Mouse (Mus musculus): ENCODE measurements around the gene Taf1c. TPM values are rescaled to one million over a fixed set of nuclear protein-coding genes. Genes with fewer than 3 reads are reported as not detected.

The Taf1c gene
- not detected for polyA plus RNA-seq (2014; fragmentation: Illumina TruSeq; extraction: RNeasy Lipid Tissue Mini Kit (QIAGEN cat#74804))

GRCm38 (mm10) chr8:119604996-119605395, at the start of gene Taf1c:
Gene Taf1c (minus strand): TSS chr8:119605222.

GRCm38 (mm10) chr8:119635378-119635777, 30.4 kb upstream of the Taf1c start, which contains the start of gene Kcng4:
Gene Kcng4 (minus strand): TSS chr8:119635680.

GRCm38 (mm10) chr8:119612471-119612870, 7.4 kb upstream of the Taf1c start, which contains the start of gene Adad2:
Gene Adad2 (plus strand): TSS chr8:119612747.

GRCm38 (mm10) chr8:119574437-119575365, 30.3 kb downstream of the Taf1c start, which contains the start of the genes Hsdl1 and Dnaaf1:
Gene Hsdl1 (minus strand): TSS chr8:119575183.
Gene Dnaaf1 (plus strand): TSS chr8:119575235.

GRCm38 (mm10) chr8:119558603-119559401, 46.2 kb downstream of the Taf1c start, which contains the start of gene Mbtps1:
Gene Mbtps1 (minus strand): TSS chr8:119558735.

Other genes starting within 250 kb of the Taf1c start
- 0.43 TPM for gene Mlycd, start 210.3 kb downstream of the Taf1c start, polyA plus RNA-seq (2014; fragmentation: Illumina TruSeq; extraction: RNeasy Lipid Tissue Mini Kit (QIAGEN cat#74804))
- gene Osgin1, start 171.1 kb downstream of the Taf1c start, polyA plus RNA-seq (2014; fragmentation: Illumina TruSeq; extraction: RNeasy Lipid Tissue Mini Kit (QIAGEN cat#74804)) = not detected
- not detected for gene Necab2, start 158.5 kb downstream of the Taf1c start, polyA plus RNA-seq (2014; fragmentation: Illumina TruSeq; extraction: RNeasy Lipid Tissue Mini Kit (QIAGEN cat#74804))
- 0.17 TPM for gene Slc38a8, start 103.5 kb downstream of the Taf1c start, polyA plus RNA-seq (2014; fragmentation: Illumina TruSeq; extraction: RNeasy Lipid Tissue Mini Kit (QIAGEN cat#74804))
- 63.5 TPM for gene Mbtps1, start 46.5 kb downstream of the Taf1c start, polyA plus RNA-seq (2014; fragmentation: Illumina TruSeq; extraction: RNeasy Lipid Tissue Mini Kit (QIAGEN cat#74804))
- gene Hsdl1, start 30.0 kb downstream of the Taf1c start, polyA plus RNA-seq (2014; fragmentation: Illumina TruSeq; extraction: RNeasy Lipid Tissue Mini Kit (QIAGEN cat#74804)) = 13.1 TPM
- not detected for gene Dnaaf1, start 30.0 kb downstream of the Taf1c start, polyA plus RNA-seq (2014; fragmentation: Illumina TruSeq; extraction: RNeasy Lipid Tissue Mini Kit (QIAGEN cat#74804))
- gene Adad2, start 7.5 kb upstream of the Taf1c start, polyA plus RNA-seq (2014; fragmentation: Illumina TruSeq; extraction: RNeasy Lipid Tissue Mini Kit (QIAGEN cat#74804)) = not detected
- 0.23 TPM for gene Kcng4, start 30.5 kb upstream of the Taf1c start, polyA plus RNA-seq (2014; fragmentation: Illumina TruSeq; extraction: RNeasy Lipid Tissue Mini Kit (QIAGEN cat#74804))
- 5.0 TPM for gene Wfdc1, start 61.1 kb upstream of the Taf1c start, polyA plus RNA-seq (2014; fragmentation: Illumina TruSeq; extraction: RNeasy Lipid Tissue Mini Kit (QIAGEN cat#74804))
- not detected for gene Atp2c2, start 94.8 kb upstream of the Taf1c start, polyA plus RNA-seq (2014; fragmentation: Illumina TruSeq; extraction: RNeasy Lipid Tissue Mini Kit (QIAGEN cat#74804))
- gene Tldc1, start 173.2 kb upstream of the Taf1c start, polyA plus RNA-seq (2014; fragmentation: Illumina TruSeq; extraction: RNeasy Lipid Tissue Mini Kit (QIAGEN cat#74804)) = 2.5 TPM
- 2.0 TPM for gene Cotl1, start 235.3 kb upstream of the Taf1c start, polyA plus RNA-seq (2014; fragmentation: Illumina TruSeq; extraction: RNeasy Lipid Tissue Mini Kit (QIAGEN cat#74804))

All from ovary, adult 10 weeks (tissue).